Mouse (Mus musculus) liver, embryonic 14.5 days (tissue): ENCODE measurements around the gene Tnfsf9.

ENCODE experiments used
- CTCF ChIP-seq: IDR thresholded peaks from 2 replicates; pipeline ENCODE4 v1.5.1; 2016; ENCODE audit warnings: antibody characterized with exemption, low read depth, control low read depth
- EP300 ChIP-seq: IDR thresholded peaks from 2 replicates; pipeline ENCODE4 v1.6.1; 2016; ENCODE audit warnings: antibody characterized with exemption, low read depth

DNA sequence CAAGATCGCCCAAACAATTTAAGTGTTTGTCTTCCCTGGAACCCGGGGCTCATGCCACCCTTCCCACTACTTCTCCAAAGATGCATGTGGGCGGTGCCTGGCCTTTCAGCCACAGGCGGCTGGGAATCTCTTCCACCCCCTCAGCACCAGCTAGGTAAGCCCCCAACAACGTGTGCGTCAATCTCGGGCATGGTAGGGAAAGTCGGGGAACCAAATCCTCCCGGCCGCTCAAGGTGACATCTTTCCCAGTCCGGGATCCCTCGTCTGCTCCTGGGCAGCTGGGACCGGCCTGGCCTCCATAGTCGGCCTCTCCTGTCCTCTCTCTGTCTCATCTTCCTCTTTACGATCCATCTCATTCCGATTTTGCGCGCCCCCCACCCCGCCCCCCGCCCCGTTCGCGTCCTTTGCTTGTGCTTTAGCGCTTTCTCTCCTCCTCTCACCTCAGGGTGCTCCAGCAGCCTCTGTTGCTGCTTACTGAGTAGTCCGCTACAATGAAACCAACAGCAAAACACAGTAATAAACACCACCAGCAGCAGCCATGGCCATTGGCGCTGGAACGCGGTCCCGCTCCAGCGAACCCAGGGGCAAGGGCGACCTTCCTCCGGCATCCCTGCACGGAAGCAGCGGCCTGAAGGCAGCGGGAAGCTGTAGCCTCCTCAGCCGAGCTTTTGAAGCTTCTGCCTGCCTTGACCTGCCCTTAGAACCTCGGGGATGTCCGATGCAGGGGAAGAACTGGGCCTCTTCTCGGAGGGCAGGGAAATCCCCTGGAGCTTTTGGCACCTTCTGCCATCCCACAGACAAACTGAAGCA, 44.1 kb downstream of the Tnfsf9 start, which contains the start of gene Cd70:
- TF ChIP-seq CTCF (no peak), EP300 (no peak)
